Mouse (Mus musculus): ENCODE results near the gene Kremen1.

- TF ChIP-seq CTCF (IDR thresholded peaks at IDR 0.05; ENCODE audit: low read depth) (no peak), EP300 (IDR thresholded peaks at IDR 0.05; ENCODE audit: low read depth) (no peak)
These were observed 42.0 kb downstream of the Kremen1 start for GRCm38 (mm10) chr11:5219371-5219770.
